Mouse (Mus musculus) MEL (cell line): ENCODE measurements around the gene Caly. TPM values are rescaled to one million over a fixed set of nuclear protein-coding genes. Genes with fewer than 3 reads are reported as not detected.

Experiments used
- DNase-seq: peaks from one replicate; pipeline ENCODE4 v3.0.0; 2011; ENCODE audit warnings: low read depth, low spot score
- H3K27ac ChIP-seq: 2 replicates; pipeline ENCODE4 v1.5.1; 2012; ENCODE audit warnings: low read depth, mild to moderate bottlenecking, control low read depth, low read length, moderate library complexity; ENCODE audit not compliant: control insufficient read depth
- H3K27me3 ChIP-seq, 2 experiments: fragments of 150-350 bp in 1 of 2; sonication (generic) in 1 of 2; 2 replicates each; pipeline ENCODE4 v1.6.1; 2012; ENCODE audit warnings: low read length in 2 of 2, mild to moderate bottlenecking in 2 of 2, improper control_type of control experiment in 1 of 2, moderate library complexity in 1 of 2; ENCODE audit not compliant: insufficient read depth in 2 of 2, control insufficient read depth in 1 of 2
- H3K36me3 ChIP-seq, 2 experiments: 2 replicates each; pipeline ENCODE4 v1.6.1; 2012 to 2014; ENCODE audit warnings: low read length in 2 of 2, improper control_type of control experiment in 1 of 2, inconsistent platforms in 1 of 2, mild to moderate bottlenecking in 1 of 2; ENCODE audit not compliant: insufficient read depth in 2 of 2, control insufficient read depth in 1 of 2
- H3K4me1 ChIP-seq, 2 experiments: fragments of 150-350 bp in 1 of 2; sonication (generic) in 1 of 2; 2 replicates each; pipeline ENCODE4 v1.6.1; 2012; ENCODE audit warnings: low read length in 2 of 2, improper control_type of control experiment in 1 of 2, mild to moderate bottlenecking in 1 of 2; ENCODE audit not compliant: insufficient read depth in 2 of 2, control insufficient read depth in 1 of 2
- H3K4me3 ChIP-seq, 2 experiments: fragments of 150-350 bp in 1 of 2; sonication (generic) in 1 of 2; 2 replicates each; pipeline ENCODE4 v1.5.1; 2012; ENCODE audit warnings: low read depth in 2 of 2, low read length in 2 of 2, mild to moderate bottlenecking in 2 of 2, moderate library complexity in 2 of 2, control low read depth in 1 of 2, improper control_type of control experiment in 1 of 2; ENCODE audit not compliant: control insufficient read depth in 1 of 2, insufficient read depth in 1 of 2
- H3K79me2 ChIP-seq: 2 replicates; pipeline ENCODE4 v1.6.1; 2012; ENCODE audit warnings: mild to moderate bottlenecking, low read length, moderate library complexity; ENCODE audit not compliant: control insufficient read depth, poor library complexity, insufficient read depth
- H3K9ac ChIP-seq: 2 replicates; pipeline ENCODE4 v1.6.1; 2012; ENCODE audit warnings: low read depth, mild to moderate bottlenecking, control low read depth, low read length, moderate library complexity; ENCODE audit not compliant: control insufficient read depth, poor library complexity, severe bottlenecking
- H3K9me3 ChIP-seq: fragments of 150-350 bp; sonication (generic); replicated peaks from 2 replicates; pipeline ENCODE4 v1.6.1; 2012; ENCODE audit warnings: mild to moderate bottlenecking, low read length, improper control_type of control experiment, moderate library complexity; ENCODE audit not compliant: insufficient read depth
- BHLHE40 ChIP-seq: IDR thresholded peaks from 2 replicates; pipeline ENCODE4 v1.6.1; 2012; ENCODE audit warnings: low read depth, mild to moderate bottlenecking, inconsistent platforms, low read length, improper control_type of control experiment, borderline replicate concordance
- EP300 ChIP-seq, 2 experiments: IDR thresholded peaks; 2 replicates each; pipeline ENCODE4 v1.6.1; 2011; ENCODE audit warnings: improper control_type of control experiment in 2 of 2, low read length in 2 of 2, low read depth in 1 of 2, mild to moderate bottlenecking in 1 of 2
- GABPA ChIP-seq: IDR thresholded peaks from 2 replicates; pipeline ENCODE4 v1.6.1; 2012; ENCODE audit warnings: low read depth, mild to moderate bottlenecking, inconsistent platforms, low read length, improper control_type of control experiment, moderate library complexity
- JUND ChIP-seq: IDR thresholded peaks from 2 replicates; pipeline ENCODE4 v1.6.1; 2011; ENCODE audit warnings: low read depth, mild to moderate bottlenecking, improper control_type of control experiment, low read length
- KAT2A ChIP-seq: conservative IDR thresholded peaks from 2 replicates; pipeline ENCODE4 v1.6.1; 2012; ENCODE audit warnings: low read depth, low read length, improper control_type of control experiment, inconsistent platforms
- MAFK ChIP-seq: IDR thresholded peaks from 2 replicates; pipeline ENCODE4 v1.6.1; 2011; ENCODE audit warnings: low read depth, mild to moderate bottlenecking, low read length, improper control_type of control experiment, borderline replicate concordance
- MAX ChIP-seq: IDR thresholded peaks from 2 replicates; pipeline ENCODE4 v1.6.1; 2011; ENCODE audit warnings: low read length, improper control_type of control experiment
- MEF2A ChIP-seq: IDR thresholded peaks from 2 replicates; pipeline ENCODE4 v1.6.1; 2014; ENCODE audit warnings: low read depth, mild to moderate bottlenecking, inconsistent platforms, low read length, improper control_type of control experiment; ENCODE audit not compliant: poor library complexity, insufficient replicate concordance, severe bottlenecking; ENCODE audit errors: extremely low read depth
- MXI1 ChIP-seq: IDR thresholded peaks from 2 replicates; pipeline ENCODE4 v1.6.1; 2011; ENCODE audit warnings: mild to moderate bottlenecking, low read depth, low read length, improper control_type of control experiment
- MYB ChIP-seq: IDR thresholded peaks from 2 replicates; pipeline ENCODE4 v1.6.1; 2011; ENCODE audit warnings: mild to moderate bottlenecking, low read depth, low read length, improper control_type of control experiment
- MYC ChIP-seq: IDR thresholded peaks from 2 replicates; pipeline ENCODE4 v1.6.1; 2011; ENCODE audit warnings: low read depth, mild to moderate bottlenecking, low read length, improper control_type of control experiment, moderate library complexity
- NELFE ChIP-seq: IDR thresholded peaks from 2 replicates; pipeline ENCODE4 v1.6.1; 2011; ENCODE audit warnings: low read depth, low read length, improper control_type of control experiment
- NRF1 ChIP-seq: IDR thresholded peaks from 2 replicates; pipeline ENCODE4 v1.6.1; 2014; ENCODE audit warnings: low read depth, mild to moderate bottlenecking, inconsistent platforms, low read length, improper control_type of control experiment, moderate library complexity; ENCODE audit not compliant: poor library complexity, insufficient read depth, severe bottlenecking
- POLR2A ChIP-seq, 2 experiments: IDR thresholded peaks; 2 replicates each; pipeline ENCODE4 v1.6.1; 2011 to 2012; ENCODE audit warnings: low read length in 2 of 2, mild to moderate bottlenecking in 2 of 2, control low read depth in 1 of 2, improper control_type of control experiment in 1 of 2, low read depth in 1 of 2, moderate library complexity in 1 of 2; ENCODE audit not compliant: control insufficient read depth in 1 of 2, insufficient read depth in 1 of 2, poor library complexity in 1 of 2
- POLR2AphosphoS2 ChIP-seq: IDR thresholded peaks from 2 replicates; pipeline ENCODE4 v1.6.1; 2011; ENCODE audit warnings: low read length, improper control_type of control experiment
- RCOR1 ChIP-seq: IDR thresholded peaks from 2 replicates; pipeline ENCODE4 v1.6.1; 2012; ENCODE audit warnings: low read depth, mild to moderate bottlenecking, inconsistent platforms, low read length, improper control_type of control experiment
- SIN3A ChIP-seq: IDR thresholded peaks from 2 replicates; pipeline ENCODE4 v1.6.1; 2012; ENCODE audit warnings: low read length, improper control_type of control experiment, inconsistent platforms
- SMC3 ChIP-seq: IDR thresholded peaks from 2 replicates; pipeline ENCODE4 v1.6.1; 2011; ENCODE audit warnings: low read depth, low read length, improper control_type of control experiment
- TAL1 ChIP-seq: IDR thresholded peaks from 2 replicates; pipeline ENCODE4 v1.6.1; 2012; ENCODE audit warnings: mild to moderate bottlenecking, inconsistent platforms, low read length, moderate library complexity, mixed read lengths
- TBP ChIP-seq: IDR thresholded peaks from 2 replicates; pipeline ENCODE4 v1.8.0; 2011; ENCODE audit warnings: low read depth, low read length, improper control_type of control experiment
- USF2 ChIP-seq, 2 experiments: IDR thresholded peaks; 2 replicates each; pipeline ENCODE4 v1.6.1; 2011 to 2012; ENCODE audit warnings: improper control_type of control experiment in 2 of 2, low read length in 2 of 2, borderline replicate concordance in 1 of 2, inconsistent platforms in 1 of 2, low read depth in 1 of 2, mild to moderate bottlenecking in 1 of 2; ENCODE audit not compliant: insufficient read depth in 1 of 2
- ZC3H11A ChIP-seq: IDR thresholded peaks from 2 replicates; pipeline ENCODE4 v1.6.1; 2012; ENCODE audit warnings: low read depth, mild to moderate bottlenecking, inconsistent platforms, low read length, improper control_type of control experiment
- ZKSCAN1 ChIP-seq: IDR thresholded peaks from 2 replicates; pipeline ENCODE4 v1.6.1; 2012; ENCODE audit warnings: low read depth, mild to moderate bottlenecking, inconsistent platforms, low read length, improper control_type of control experiment, moderate library complexity
- ZNF384 ChIP-seq: IDR thresholded peaks from 2 replicates; pipeline ENCODE4 v1.6.1; 2012; ENCODE audit warnings: low read depth, mild to moderate bottlenecking, inconsistent platforms, low read length, improper control_type of control experiment
- polyA plus RNA-seq, 2 experiments: library from polyadenylated mRNA; stranded (reverse) in 1 of 2; unstranded in 1 of 2; fragments of >175 nt in 1 of 2; fragments of >200 nt in 1 of 2; gene quantifications; 2 replicates each; pipeline versions ENCODE4 v1.2.1 to v1.2.4; 2012; ENCODE audit warnings: low replicate concordance in 2 of 2, low read depth in 1 of 2; ENCODE audit not compliant: insufficient read length in 2 of 2, insufficient read depth in 1 of 2, missing spikeins in 1 of 2
- total RNA-seq: library from RNA; depleted of rRNA; stranded (reverse); fragments of 300-350 nt; gene quantifications from 2 replicates; pipeline ENCODE4 v1.2.3, GENCODE M21; 2012

Caly gene
- total and polyA plus RNA-seq, 3 experiments, result 0.11 TPM; not detected in 2

GRCm38 (mm10) chr7:140047811-140048311 is 34.5 kb downstream of the Caly start:
- no peak overlapping the region for H3K4me3 ChIP-seq
- no peak for DNase-seq
- H3K27me3 ChIP-seq, result peaks cover 2 to 4% of the 10 kb centered on the region in 2 experiments; a peak in 2 of 4 replicates

GRCm38 (mm10) chr7:140045546-140045945 is 36.8 kb downstream of the Caly start:
- no peak overlapping the region for H3K27ac ChIP-seq
- TF ChIP-seq MEF2A (no peak), NELFE (no peak), SMC3 (no peak), NRF1 (no peak), BHLHE40 (no peak), JUND (no peak)
- H3K9ac ChIP-seq, result no peak overlapping the region
- no peak for DNase-seq
- H3K27me3 ChIP-seq, result no peaks in the 10 kb centered on the region
- no peak overlapping the region for H3K4me3 ChIP-seq
- no peaks in the 10 kb centered on the region for H3K36me3 ChIP-seq
- no peaks in the 10 kb centered on the region for H3K9me3 ChIP-seq
- no peaks in the 10 kb centered on the region for H3K79me2 ChIP-seq
- H3K4me1 ChIP-seq, result no peaks in the 10 kb centered on the region

More at GRCm38 (mm10) chr7:140047811-140048311, 34.5 kb downstream of the Caly start:
- Histone ChIP-seq H3K79me2 (no peaks in the 10 kb centered on the region), H3K9ac (no peak overlapping the region), H3K36me3 (no peaks in the 10 kb centered on the region), H3K9me3 (no peaks in the 10 kb centered on the region), H3K27ac (no peak overlapping the region), H3K4me1 (no peaks in the 10 kb centered on the region)
- TF ChIP-seq TBP (no peak), EP300 (IDR thresholded peaks at IDR 0.05; ENCODE audit: low read depth in 1 of 2, low read length in 2 of 2) (no peak), MXI1 (no peak), RCOR1 (no peak), MAFK (no peak)
- TF ChIP-seq, all 39 proteins: peak for 0

GRCm38 (mm10) chr7:140042728-140043127 is 39.6 kb downstream of the Caly start:
- Histone ChIP-seq H3K27ac (no peak overlapping the region), H3K4me1 (no peaks in the 10 kb centered on the region), H3K36me3 (no peaks in the 10 kb centered on the region), H3K27me3 (no peaks in the 10 kb centered on the region), H3K9ac (no peak overlapping the region), H3K9me3 (no peaks in the 10 kb centered on the region), H3K79me2 (no peaks in the 10 kb centered on the region), H3K4me3 (no peak overlapping the region)
- no peak for TF ChIP-seq TAL1
- TF ChIP-seq ZNF384, result no peak
- TF ChIP-seq ZC3H11A, result no peak
- no peak for TF ChIP-seq SIN3A
- TF ChIP-seq JUND, result no peak
- TF ChIP-seq MAX, result no peak
- TF ChIP-seq MYB, result no peak
- no peak for TF ChIP-seq MEF2A
- TF ChIP-seq POLR2AphosphoS2, result no peak
- TF ChIP-seq POLR2A (IDR thresholded peaks at IDR 0.05; ENCODE audit: control insufficient read depth in 1 of 2, insufficient read depth in 1 of 2, low read depth in 1 of 2, low read length in 2 of 2, poor library complexity in 1 of 2), result no peak
- no peak for TF ChIP-seq USF2 (IDR thresholded peaks at IDR 0.05; ENCODE audit: borderline replicate concordance in 1 of 2, insufficient read depth in 1 of 2, low read depth in 1 of 2, low read length in 2 of 2)
- TF ChIP-seq TBP, result no peak
- TF ChIP-seq KAT2A, result no peak
- TF ChIP-seq MYC, result no peak
- no peak for TF ChIP-seq ZKSCAN1
- TF ChIP-seq GABPA, result no peak
- TF ChIP-seq EP300 (IDR thresholded peaks at IDR 0.05; ENCODE audit: low read depth in 1 of 2, low read length in 2 of 2), result no peak
- no peak for DNase-seq
